Mouse (Mus musculus): ENCODE measurements around the gene Scp2.

DNA sequence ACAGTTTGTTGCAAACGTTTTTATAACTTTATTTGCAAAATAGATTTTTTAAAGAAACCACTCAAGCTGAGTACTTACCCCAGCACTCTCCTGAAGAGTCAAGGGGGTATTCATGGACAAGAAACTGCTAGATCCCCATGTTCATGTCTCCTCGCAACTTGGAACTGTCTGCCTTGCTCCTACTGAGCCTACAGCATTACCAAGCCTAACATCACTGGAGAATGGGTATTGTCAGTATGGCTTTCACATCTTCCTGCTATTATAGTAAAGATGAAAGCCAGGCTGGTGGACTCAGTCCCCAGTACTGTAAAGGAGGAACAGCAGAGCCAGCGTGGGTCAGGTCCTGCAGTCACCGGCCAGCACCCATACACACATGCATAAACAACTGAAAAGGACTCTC is 48.5 kb downstream of the Scp2 start, which contains the start of gene Podn:
- TF ChIP-seq CTCF (IDR thresholded peaks at IDR 0.05; ENCODE audit: borderline replicate concordance, insufficient read depth, low read depth, low read length) (no peak), POLR2A (IDR thresholded peaks at IDR 0.05; ENCODE audit: borderline replicate concordance, insufficient read depth, low read length) (no peak)
